Mouse (Mus musculus): ENCODE measurements around the gene Sap18. TPM values are rescaled to one million over a fixed set of nuclear protein-coding genes. Genes with fewer than 3 reads are reported as not detected.
"Not testable (repeated sequence)": the region's sequence is repeated elsewhere in the genome, so short reads cannot be mapped to it uniquely, and the experiment has no call there.

Sap18 gene
- total and polyA plus RNA-seq, 3 experiments: 8.3 to 173 (median 49.0) TPM

- Histone ChIP-seq H3K4me1 (ENCODE audit: control insufficient read depth in 1 of 2, insufficient read depth in 2 of 2) (peaks cover 0 to 21% of the 10 kb centered on the region in 2 experiments; a peak in 2 of 4 replicates), H3K27ac (ENCODE audit: insufficient read depth, low read depth) (no peak overlapping the region), H3K79me2 (replicated peaks; ENCODE audit: control insufficient read depth, extremely low read depth, insufficient read depth, poor library complexity, severe bottlenecking) (no peaks in the 10 kb centered on the region), H3K27me3 (replicated peaks) (peaks cover 26% of the 10 kb centered on the region), H3K4me3 (replicated peaks in 1 of 3; ENCODE audit: low read depth in 2 of 3, low read length in 2 of 3, poor library complexity in 1 of 3) (no peak overlapping the region), H3K9ac (ENCODE audit: insufficient read depth, low read depth) (no peak overlapping the region), H3K4me2 (ENCODE audit: insufficient read depth, low read depth, poor library complexity, severe bottlenecking) (no peak overlapping the region), H3K36me3 (replicated peaks in 1 of 2; ENCODE audit: control insufficient read depth in 1 of 2, insufficient read depth in 1 of 2, low read length in 1 of 2) (no peaks in the 10 kb centered on the region), H3K9me3 (replicated peaks; ENCODE audit: low read length) (no peaks in the 10 kb centered on the region)
- TF ChIP-seq PAX5 (IDR thresholded peaks at IDR 0.05; ENCODE audit: low read length) (no peak), POLR2AphosphoS2 (IDR thresholded peaks at IDR 0.05; ENCODE audit: low read depth, low read length) (no peak), MXI1 (IDR thresholded peaks at IDR 0.05; ENCODE audit: low read depth, low read length) (no peak), CTCF (conservative IDR thresholded peaks at IDR 0.05 in 1 of 2, IDR thresholded peaks at IDR 0.05 in 1 of 2; ENCODE audit: low read depth in 2 of 2, low read length in 2 of 2) (no peak), RAD21 (IDR thresholded peaks at IDR 0.05; ENCODE audit: low read depth, low read length) (no peak), MAX (IDR thresholded peaks at IDR 0.05; ENCODE audit: low read length) (no peak), NRF1 (IDR thresholded peaks at IDR 0.05; ENCODE audit: low read depth, low read length) (no peak), USF1 (IDR thresholded peaks at IDR 0.05; ENCODE audit: low read depth, low read length) (no peak), MAFK (IDR thresholded peaks at IDR 0.05; ENCODE audit: insufficient replicate concordance, low read length) (no peak), JUN (IDR thresholded peaks at IDR 0.05; ENCODE audit: insufficient read depth, low read depth, low read length) (no peak), UBTF (IDR thresholded peaks at IDR 0.05; ENCODE audit: low read depth, low read length) (no peak), E2F4 (IDR thresholded peaks at IDR 0.05; ENCODE audit: insufficient replicate concordance, low read depth, low read length) (no peak), USF2 (conservative IDR thresholded peaks at IDR 0.05; ENCODE audit: low read depth, low read length) (no peak), JUND (conservative IDR thresholded peaks at IDR 0.05; ENCODE audit: low read depth, low read length) (no peak), ZC3H11A (IDR thresholded peaks at IDR 0.05; ENCODE audit: low read depth, low read length) (no peak), TCF12 (IDR thresholded peaks at IDR 0.05; ENCODE audit: low read depth, low read length) (no peak), ETS1 (conservative IDR thresholded peaks at IDR 0.05; ENCODE audit: low read depth, low read length) (no peak), MEF2A (IDR thresholded peaks at IDR 0.05; ENCODE audit: borderline replicate concordance, low read depth, low read length) (no peak), HCFC1 (IDR thresholded peaks at IDR 0.05; ENCODE audit: low read depth, low read length) (no peak)
- no peak for DNase-seq (ENCODE audit: extremely low read depth)
- dilution Hi-C loops (cut with MboI; ENCODE audit: extremely low pct_ligation_motif_present, extremely low pct_unique_long_range_greater_than_20kb, low sequenced_read_pairs) (no loop called here), in situ Hi-C loops (cut with MboI; ENCODE audit: low pct_ligation_motif_present, low pct_unique_long_range_greater_than_20kb, low sequenced_read_pairs) (no loop called here)
These were observed 48.5 kb upstream of the Sap18 start for GRCm38 (mm10) chr14:57749501-57749900.

DNA sequence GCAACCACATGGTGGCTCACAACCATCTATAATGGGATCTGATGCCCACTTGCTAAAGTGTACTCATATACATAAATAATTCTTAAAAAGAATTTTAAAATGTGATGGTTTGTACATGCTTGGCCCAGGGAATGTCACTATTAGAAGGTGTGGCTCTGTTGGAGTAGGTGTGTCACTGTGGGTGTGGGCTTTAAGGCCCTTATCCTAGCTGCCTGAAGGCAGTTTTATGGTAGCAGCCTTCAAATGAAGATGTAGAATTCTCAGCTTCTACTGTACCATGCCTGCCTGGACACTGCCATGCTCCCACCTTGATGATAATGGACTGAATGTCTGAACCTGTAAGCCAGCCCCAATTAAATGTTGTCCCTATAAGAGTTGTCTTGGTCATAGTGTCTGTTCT lies 47.0 kb upstream of the Sap18 start:
- H3K4me2 ChIP-seq (ENCODE audit: insufficient read depth, low read depth, poor library complexity, severe bottlenecking); H3K9ac ChIP-seq (ENCODE audit: insufficient read depth, low read depth); in situ Hi-C loops (cut with MboI; ENCODE audit: low pct_ligation_motif_present, low pct_unique_long_range_greater_than_20kb, low sequenced_read_pairs); H3K27ac ChIP-seq (ENCODE audit: insufficient read depth, low read depth); H3K9me3 ChIP-seq (replicated peaks; ENCODE audit: low read length); DNase-seq (ENCODE audit: extremely low read depth); H3K36me3 ChIP-seq (replicated peaks in 1 of 2; ENCODE audit: control insufficient read depth in 1 of 2, insufficient read depth in 1 of 2, low read length in 1 of 2); H3K79me2 ChIP-seq (replicated peaks; ENCODE audit: control insufficient read depth, extremely low read depth, insufficient read depth, poor library complexity, severe bottlenecking); H3K4me3 ChIP-seq (replicated peaks in 1 of 3; ENCODE audit: low read depth in 2 of 3, low read length in 2 of 3, poor library complexity in 1 of 3); dilution Hi-C loops (cut with MboI; ENCODE audit: extremely low pct_ligation_motif_present, extremely low pct_unique_long_range_greater_than_20kb, low sequenced_read_pairs): not testable (repeated sequence)
- peaks cover 11% of the 10 kb centered on the region for H3K27me3 ChIP-seq (replicated peaks)
- H3K4me1 ChIP-seq (ENCODE audit: control insufficient read depth in 1 of 2, insufficient read depth in 2 of 2): peaks cover 0 to 16% of the 10 kb centered on the region in 2 experiments; a peak in 2 of 4 replicates
